Mouse (Mus musculus) small intestine, adult 2 months (tissue): ENCODE measurements at regions not wholly inside any gene's neighbourhood (a gene's known extent, or its start where the extent isn't known, plus 50 kb on each side); places are given as distances from the start of the nearest gene placed in this dataset.
A peak's percentile ranks its signal among the peaks of the same experiment; 100 is the strongest.
"Not testable (repeated sequence)": the region's sequence is repeated elsewhere in the genome, so short reads cannot be mapped to it uniquely, and the experiment has no call there.

Experiments
- H3K27ac ChIP-seq: fragments of 200-500 bp; 2 replicates; pipeline ENCODE4 v1.5.1; 2012; ENCODE audit warnings: low read depth, low read length, control low read depth, inconsistent platforms; ENCODE audit not compliant: insufficient read depth
- H3K27me3 ChIP-seq: fragments of 200-500 bp; 2 replicates; pipeline ENCODE4 v1.6.1; 2012; ENCODE audit warnings: mild to moderate bottlenecking, moderate library complexity, low read length, inconsistent platforms; ENCODE audit not compliant: control insufficient read depth, insufficient read depth
- H3K36me3 ChIP-seq: fragments of 200-500 bp; 2 replicates; pipeline ENCODE4 v1.6.1; 2012; ENCODE audit warnings: mild to moderate bottlenecking, low read length, control low read depth, inconsistent platforms; ENCODE audit not compliant: control insufficient read depth, insufficient read depth
- H3K4me1 ChIP-seq: fragments of 200-500 bp; 2 replicates; pipeline ENCODE4 v1.6.1; 2012; ENCODE audit warnings: low read length, inconsistent platforms, mixed read lengths; ENCODE audit not compliant: control insufficient read depth, insufficient read depth, insufficient read length
- H3K4me3 ChIP-seq: fragments of 200-500 bp; 2 replicates; pipeline ENCODE4 v1.5.1; 2012; ENCODE audit warnings: low read depth, mild to moderate bottlenecking, control low read depth, inconsistent platforms, low read length, moderate library complexity
- CTCF ChIP-seq: fragments of 200-500 bp; IDR thresholded peaks from 2 replicates; pipeline ENCODE4 v1.5.1; 2012; ENCODE audit warnings: low read depth, mild to moderate bottlenecking, control low read depth, inconsistent platforms, low read length, moderate library complexity, mixed read lengths; ENCODE audit not compliant: insufficient replicate concordance, insufficient read length; ENCODE audit errors: extremely low read depth
- POLR2A ChIP-seq: fragments of 200-500 bp; IDR thresholded peaks from 2 replicates; pipeline ENCODE4 v1.6.1; 2012; ENCODE audit warnings: low read depth, mild to moderate bottlenecking, control low read depth, inconsistent platforms, low read length, moderate library complexity
- WGBS: fragments of 180-500 bp; shearing (Covaris S2); methylation state at CpG from one replicate; pipeline ENCODE4 v1.1.7; 2018; 5-methylcytosine and 5-hydroxymethylcytosine counted together

DNA sequence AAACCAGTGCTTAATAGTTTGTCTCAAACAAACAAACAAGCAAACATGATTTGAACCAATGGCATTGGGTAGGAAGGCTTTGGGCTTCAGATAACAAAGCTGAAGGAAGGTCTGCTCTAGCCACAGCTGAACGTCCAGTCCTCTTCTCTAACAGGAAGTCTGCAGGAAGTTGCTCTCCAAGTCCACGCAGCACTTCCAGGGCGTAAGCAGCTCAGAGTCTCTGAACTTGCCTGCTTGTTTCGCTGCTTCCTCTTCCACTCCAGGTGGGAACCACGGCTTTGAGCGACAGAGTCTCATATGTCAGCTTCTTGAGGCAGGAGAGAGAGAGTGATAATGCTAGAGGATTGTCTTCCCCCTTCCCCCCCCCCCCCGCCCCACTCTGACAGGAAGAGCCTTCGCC is 123.6 kb downstream of the Tnfrsf21 start:
- TF ChIP-seq CTCF, result no peak
- TF ChIP-seq POLR2A, result no peak
- no peaks in the 10 kb centered on the region for H3K27me3 ChIP-seq
- peaks cover 8% of the 10 kb centered on the region for H3K4me1 ChIP-seq
- no peak overlapping the region for H3K4me3 ChIP-seq
- 66% methylated on average over 8 of the region's 8 CpGs for WGBS
- H3K27ac ChIP-seq, result no peak overlapping the region
- no peaks in the 10 kb centered on the region for H3K36me3 ChIP-seq

DNA sequence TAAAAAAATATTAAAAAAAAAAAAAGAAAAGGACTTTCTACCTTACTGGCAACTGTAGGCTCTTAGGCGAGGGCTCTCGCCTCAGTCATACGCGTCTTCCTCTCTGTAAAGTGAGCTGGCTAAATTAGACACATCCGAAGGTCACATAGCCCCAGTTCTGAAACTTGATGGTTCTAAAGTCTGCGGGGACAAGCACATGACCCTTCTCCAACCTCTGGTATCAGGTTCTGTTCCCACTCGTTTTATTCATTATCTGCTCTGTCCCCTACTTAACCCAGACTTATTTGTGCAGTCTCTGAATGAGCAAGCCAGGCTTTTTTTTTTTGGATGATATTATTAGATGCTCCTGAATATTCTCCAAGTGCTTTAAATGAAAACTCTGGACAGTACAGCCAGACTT is 125.4 kb downstream of the Tnfrsf21 start:
- Histone ChIP-seq H3K27me3 (no peaks in the 10 kb centered on the region), H3K4me1 (peaks cover 12% of the 10 kb centered on the region), H3K36me3 (no peaks in the 10 kb centered on the region), H3K27ac (no peak overlapping the region), H3K4me3 (no peak overlapping the region)
- 78% methylated on average over 7 of the region's 7 CpGs for WGBS
- TF ChIP-seq POLR2A (no peak), CTCF (no peak)

DNA sequence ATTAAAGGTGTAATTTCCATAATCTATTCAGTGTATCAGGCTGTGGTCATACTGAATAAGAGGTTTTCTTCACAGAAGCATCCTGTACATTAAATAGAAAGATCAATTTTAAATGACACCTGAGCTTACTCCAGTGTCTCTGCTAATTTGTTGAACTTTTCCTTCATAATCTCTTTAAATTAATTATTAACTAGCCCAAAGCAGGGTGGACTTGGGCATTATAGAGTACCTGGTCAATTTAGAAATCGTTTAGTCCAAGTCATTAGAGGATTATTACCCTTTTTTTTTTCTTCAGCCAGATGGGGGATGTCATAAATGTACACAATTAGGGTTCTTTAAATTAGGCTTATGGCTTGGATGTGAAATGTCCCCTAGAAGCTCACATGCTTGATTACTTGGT is 124.4 kb upstream of the Adgrf1 start:
- 17% methylated on average over 1 of the region's 1 CpGs for WGBS
- TF ChIP-seq POLR2A, result no peak

DNA sequence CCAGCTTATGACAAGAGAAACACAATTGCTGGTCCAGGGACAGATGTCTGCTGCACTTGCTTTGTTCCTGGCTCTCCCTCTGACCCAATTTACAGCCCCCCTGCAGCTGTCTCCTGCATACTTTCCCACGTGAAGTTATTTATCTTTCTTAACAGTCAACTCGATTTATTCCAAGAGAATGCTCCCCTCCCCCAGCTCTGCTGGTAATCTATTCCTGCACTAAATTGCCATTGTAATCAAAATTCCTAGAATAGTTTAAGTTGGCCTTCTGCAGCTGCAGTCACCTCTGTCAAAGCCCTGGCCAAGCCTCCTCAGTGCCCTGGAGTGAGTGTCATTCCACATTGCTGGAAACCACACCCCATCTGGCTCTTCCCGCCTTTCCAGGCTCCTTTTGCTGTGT is 122.2 kb upstream of the Adgrf1 start:
- WGBS, result 12% methylated on average over 3 of the region's 3 CpGs
- no peaks in the 10 kb centered on the region for H3K27me3 ChIP-seq
- peaks cover 10% of the 10 kb centered on the region for H3K4me1 ChIP-seq
- H3K27ac ChIP-seq, result no peak overlapping the region
- H3K4me3 ChIP-seq, result no peak overlapping the region
- no peaks in the 10 kb centered on the region for H3K36me3 ChIP-seq
- TF ChIP-seq CTCF (no peak), POLR2A (no peak)

More for the DNA sequence above, 124.4 kb upstream of the Adgrf1 start:
- Histone ChIP-seq H3K36me3 (no peaks in the 10 kb centered on the region), H3K4me3 (no peak overlapping the region), H3K27me3 (no peaks in the 10 kb centered on the region), H3K4me1 (peaks cover 6% of the 10 kb centered on the region), H3K27ac (no peak overlapping the region)

DNA sequence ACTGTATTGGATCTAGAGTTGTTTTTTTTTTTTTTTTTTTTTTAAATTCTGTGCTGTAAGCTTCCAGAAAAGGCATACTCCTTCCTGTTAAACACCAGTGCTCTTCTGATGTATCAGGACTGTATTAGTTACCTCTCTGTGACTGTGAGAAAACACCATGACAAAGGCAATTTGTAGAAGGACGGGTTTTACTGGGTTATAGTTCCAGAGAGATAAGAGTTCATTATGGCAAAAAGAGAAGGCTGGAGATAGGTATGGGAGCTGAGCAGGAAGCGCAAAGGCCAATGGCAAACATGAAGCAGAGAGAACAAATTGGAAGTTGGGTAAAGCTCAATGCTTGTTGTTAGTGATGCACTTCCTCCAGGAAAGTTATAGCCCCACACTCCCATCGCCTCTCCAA is 117.5 kb upstream of the Adgrf1 start:
- TF ChIP-seq POLR2A (no peak), CTCF (no peak)
- peaks cover 17% of the 10 kb centered on the region for H3K4me1 ChIP-seq
- WGBS, result 33% methylated on average over 3 of the region's 3 CpGs
- no peak overlapping the region for H3K4me3 ChIP-seq
- H3K36me3 ChIP-seq, result no peaks in the 10 kb centered on the region
- no peak overlapping the region for H3K27ac ChIP-seq
- H3K27me3 ChIP-seq, result no peaks in the 10 kb centered on the region

DNA sequence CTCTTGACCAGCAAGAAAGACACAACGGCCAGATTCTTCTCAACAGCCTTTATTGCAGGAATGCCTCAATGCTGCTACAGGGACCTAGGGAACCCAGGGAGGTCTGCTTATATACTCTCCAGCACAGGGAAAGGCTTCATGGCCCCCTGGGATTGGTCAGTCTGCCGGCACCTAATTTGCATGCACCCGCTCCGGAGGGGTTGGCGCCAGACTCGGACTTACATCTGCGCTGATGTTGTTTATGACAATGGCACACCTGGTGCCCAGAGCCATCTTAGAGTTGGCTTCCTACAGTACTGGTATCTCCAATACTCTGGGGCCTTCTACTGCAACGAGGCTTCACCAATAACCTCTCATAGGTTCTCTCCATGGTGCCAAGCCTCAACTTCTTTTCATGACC is 114.9 kb upstream of the Adgrf1 start:
- WGBS, result 94% methylated on average over 8 of the region's 8 CpGs
- not testable (repeated sequence) for H3K27ac ChIP-seq, H3K27me3 ChIP-seq, H3K4me3 ChIP-seq, H3K36me3 ChIP-seq
- peaks cover 21% of the 10 kb centered on the region; the same call in 1 of the 2 replicates for H3K4me1 ChIP-seq

DNA sequence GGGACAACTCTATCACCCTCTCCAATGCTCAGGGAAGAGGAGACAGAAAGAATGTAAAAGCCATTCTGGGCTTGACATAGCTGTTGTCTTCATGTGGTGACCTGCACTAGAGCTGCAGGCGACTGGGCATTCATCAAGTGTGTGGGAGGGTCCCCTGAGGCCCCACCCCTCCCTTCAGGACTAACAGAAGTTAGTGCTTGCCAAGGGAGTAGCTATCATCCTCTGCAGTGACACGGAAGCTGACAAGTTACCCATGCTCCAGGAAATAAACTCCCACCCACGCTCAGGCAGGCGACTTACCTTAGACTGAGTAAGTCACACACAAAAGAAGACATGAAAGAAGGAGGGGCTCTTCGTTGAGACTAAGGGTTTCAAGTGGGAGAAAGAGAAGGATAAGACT is 114.0 kb upstream of the Adgrf1 start:
- WGBS, result 56% methylated on average over 5 of the region's 5 CpGs
- H3K4me3 ChIP-seq, result no peak overlapping the region

DNA sequence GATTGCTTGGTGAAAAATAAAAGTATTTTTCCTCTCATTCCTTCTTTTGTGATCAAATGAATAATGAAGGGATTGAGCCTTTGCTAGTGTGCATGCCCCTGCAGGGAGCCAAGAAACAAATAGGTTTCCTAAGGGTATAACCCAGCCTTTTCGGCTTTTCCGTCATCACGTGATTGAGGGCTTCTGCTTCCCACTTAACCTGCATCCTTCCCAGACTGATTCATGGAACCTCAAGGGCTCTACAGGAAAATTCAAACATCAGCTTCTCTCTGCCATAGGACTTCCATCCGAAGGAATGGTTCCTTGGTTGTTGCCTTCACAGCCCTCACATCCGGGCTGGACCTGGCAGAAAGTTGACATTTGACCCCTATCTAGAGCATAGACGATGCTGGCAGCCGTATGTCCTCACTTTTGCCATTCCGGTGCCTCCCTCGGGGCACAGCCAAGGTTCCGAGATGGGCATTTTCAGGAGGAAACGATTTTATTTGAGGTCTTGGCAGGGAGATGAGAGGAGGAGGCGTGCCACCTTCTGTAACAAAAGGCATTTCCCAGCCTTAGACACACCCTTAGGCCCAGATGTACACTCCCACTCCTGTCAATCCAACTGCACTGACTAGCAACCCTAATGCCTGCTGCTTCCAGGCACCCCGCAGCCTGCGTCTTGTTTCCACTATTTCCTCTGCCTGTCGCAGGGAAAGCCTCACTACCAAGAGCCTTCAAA is 112.2 kb upstream of the Adgrf1 start:
- TF ChIP-seq CTCF, result 0 out of 2 replicates have a peak, but pooled peaks have one; percentile 3
- TF ChIP-seq POLR2A, result no peak
- Histone ChIP-seq H3K27ac (no peak overlapping the region), H3K4me3 (no peak overlapping the region), H3K36me3 (no peaks in the 10 kb centered on the region), H3K27me3 (no peaks in the 10 kb centered on the region), H3K4me1 (peaks cover 17% of the 10 kb centered on the region; the same call in 1 of the 2 replicates)
- WGBS, result 29% methylated on average over 15 of the region's 15 CpGs

More for the DNA sequence above, 114.0 kb upstream of the Adgrf1 start:
- H3K4me1 ChIP-seq, result peaks cover 21% of the 10 kb centered on the region; the same call in 1 of the 2 replicates
- no peak overlapping the region for H3K27ac ChIP-seq
- H3K36me3 ChIP-seq, result no peaks in the 10 kb centered on the region
- no peaks in the 10 kb centered on the region for H3K27me3 ChIP-seq
- no peak for TF ChIP-seq POLR2A
- no peak for TF ChIP-seq CTCF
